Mouse (Mus musculus): ENCODE measurements around the gene Atf4. TPM values are rescaled to one million over a fixed set of nuclear protein-coding genes. Genes with fewer than 3 reads are reported as not detected.
A peak's percentile ranks its signal among the peaks of the same experiment; 100 is the strongest.

The Atf4 gene
- polyA plus RNA-seq, 1 experiment from 2014 or later: 71.5 TPM

DNA sequence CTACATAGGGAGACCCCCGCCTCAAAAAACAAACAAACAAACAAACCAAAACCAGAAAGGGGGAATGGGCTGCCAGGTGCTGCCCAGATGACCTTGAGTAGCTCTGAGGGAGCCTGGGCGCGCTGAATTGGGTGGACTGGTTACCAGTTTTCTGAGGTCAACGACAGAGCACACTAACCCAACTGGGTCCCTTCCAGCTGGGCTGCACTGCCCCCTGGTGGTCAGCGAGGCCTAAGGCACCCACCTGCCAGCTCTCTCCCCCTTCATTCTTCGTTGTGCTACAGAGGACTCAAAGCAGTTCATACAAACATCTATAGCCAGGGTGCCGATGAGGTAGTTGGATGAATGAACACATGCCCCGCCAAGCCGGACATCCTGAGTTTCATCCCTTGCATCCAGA is 29.8 kb upstream of the Atf4 start:
- Histone ChIP-seq H3K4me3 (no peak overlapping the region), H3K36me3 (no peaks in the 10 kb centered on the region), H3K9ac (no peak overlapping the region), H3K27ac (no peak overlapping the region), H3K4me2 (no peak overlapping the region), H3K9me3 (replicated peaks) (no peaks in the 10 kb centered on the region), H3K27me3 (no peaks in the 10 kb centered on the region), H3K4me1 (replicated peaks) (peaks cover 10% of the 10 kb centered on the region; the same call in 1 of the 2 replicates)
- ATAC-seq (replicated peaks; ENCODE audit: insufficient number of reproducible peaks, insufficient read depth, low FRiP score, low read depth): peak; percentile 55; the same call in 1 of the 2 replicates
- WGBS: 24% methylated on average over 9 of the region's 9 CpGs

DNA sequence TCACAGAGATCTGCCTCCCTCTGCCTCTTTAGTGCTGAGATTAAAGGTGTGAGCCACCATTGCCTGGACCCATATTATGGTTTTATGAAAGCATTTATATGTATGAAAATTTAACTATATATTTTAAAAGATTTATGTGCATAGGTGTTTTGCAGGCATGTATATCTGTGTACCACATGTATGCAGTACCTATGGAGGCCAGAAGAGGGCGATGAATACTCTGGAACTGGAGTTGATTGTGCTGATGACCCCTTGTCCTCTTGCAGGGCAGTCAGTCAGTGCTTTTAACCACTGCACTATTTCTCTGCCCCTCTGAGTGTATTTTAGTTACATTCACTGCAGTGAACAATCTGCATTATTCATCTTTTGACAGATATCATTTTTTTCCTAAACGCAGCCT is 29.2 kb upstream of the Atf4 start:
- Histone ChIP-seq H3K9ac (no peak overlapping the region), H3K27ac (no peak overlapping the region), H3K9me3 (replicated peaks) (no peaks in the 10 kb centered on the region), H3K27me3 (no peaks in the 10 kb centered on the region), H3K4me3 (no peak overlapping the region), H3K4me1 (replicated peaks) (peaks cover 10% of the 10 kb centered on the region; the same call in 1 of the 2 replicates), H3K4me2 (no peak overlapping the region), H3K36me3 (no peaks in the 10 kb centered on the region)
- no peak for ATAC-seq (replicated peaks; ENCODE audit: insufficient number of reproducible peaks, insufficient read depth, low FRiP score, low read depth)
- WGBS: 44% methylated on average over 2 of the region's 2 CpGs

DNA sequence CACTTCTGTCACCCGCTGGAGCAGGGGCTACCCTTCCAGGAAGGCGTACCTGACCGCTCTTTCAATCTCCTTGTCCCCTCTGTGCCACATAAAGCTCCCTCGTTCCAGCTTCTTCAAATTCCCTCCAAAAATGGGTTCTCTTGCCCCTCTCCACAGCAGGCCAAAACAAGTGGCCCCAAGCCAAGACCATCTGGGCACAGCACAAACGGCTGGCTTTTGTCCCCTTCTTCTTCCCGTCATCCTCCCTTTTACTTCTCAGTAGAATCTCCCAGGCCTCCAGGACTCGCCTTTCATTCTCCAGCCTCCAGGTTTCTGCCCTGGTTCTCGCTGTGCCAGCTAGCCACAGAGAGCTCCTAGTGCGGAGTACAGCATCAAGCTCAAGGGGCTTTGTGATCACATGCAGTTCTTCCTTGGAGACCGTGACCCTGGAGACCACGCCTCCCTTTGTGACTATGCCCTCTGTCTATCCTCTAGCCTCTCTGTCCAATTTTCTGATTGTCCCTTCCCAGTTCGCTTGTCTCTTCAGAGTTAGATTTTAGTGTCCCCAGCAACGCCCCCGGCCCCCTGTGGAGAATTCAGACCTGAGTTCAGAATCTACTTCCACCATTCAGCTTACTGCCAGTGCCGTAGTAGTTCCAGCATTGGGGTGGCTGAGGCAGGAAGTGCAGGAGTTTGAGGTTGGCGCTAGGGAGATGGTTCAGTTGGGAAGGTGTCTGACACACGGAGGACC is 26.7 kb upstream of the Atf4 start:
- no peak overlapping the region for H3K4me2 ChIP-seq
- no peaks in the 10 kb centered on the region for H3K9me3 ChIP-seq (replicated peaks)
- no peaks in the 10 kb centered on the region for H3K27me3 ChIP-seq
- WGBS: 74% methylated on average over 17 of the region's 17 CpGs
- H3K4me1 ChIP-seq (replicated peaks): peaks cover 9% of the 10 kb centered on the region
- no peak overlapping the region for H3K9ac ChIP-seq
- H3K36me3 ChIP-seq: no peaks in the 10 kb centered on the region
- no peak overlapping the region for H3K4me3 ChIP-seq
- H3K27ac ChIP-seq: no peak overlapping the region
- no peak for ATAC-seq (replicated peaks; ENCODE audit: insufficient number of reproducible peaks, insufficient read depth, low FRiP score, low read depth)

DNA sequence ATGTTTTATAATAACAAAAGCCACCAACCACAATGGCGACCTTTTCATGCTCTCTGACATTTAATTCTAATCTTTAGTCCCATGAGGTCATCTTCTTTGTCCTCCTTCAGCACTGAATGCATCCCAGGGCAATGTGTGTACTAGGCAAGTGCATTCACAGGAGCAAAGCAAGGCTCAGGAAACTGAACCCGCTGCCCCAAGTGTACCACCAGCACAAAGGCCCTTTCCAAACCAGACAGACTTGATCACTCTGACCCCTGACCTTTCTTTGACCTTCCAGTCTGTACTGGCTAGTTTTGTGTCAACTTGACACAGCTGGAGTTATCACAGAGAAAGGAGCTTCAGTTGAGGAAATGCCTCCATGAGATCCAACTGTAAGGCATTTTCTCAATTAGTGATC is 22.7 kb upstream of the Atf4 start:
- ATAC-seq (replicated peaks; ENCODE audit: insufficient number of reproducible peaks, insufficient read depth, low FRiP score, low read depth): no peak
- Histone ChIP-seq H3K9me3 (replicated peaks) (no peaks in the 10 kb centered on the region), H3K27me3 (no peaks in the 10 kb centered on the region), H3K9ac (no peak overlapping the region), H3K4me1 (replicated peaks) (peaks cover 19% of the 10 kb centered on the region), H3K36me3 (peaks cover 18% of the 10 kb centered on the region), H3K4me2 (no peak overlapping the region), H3K27ac (no peak overlapping the region), H3K4me3 (no peak overlapping the region)
- WGBS: 75% methylated on average over 2 of the region's 2 CpGs

DNA sequence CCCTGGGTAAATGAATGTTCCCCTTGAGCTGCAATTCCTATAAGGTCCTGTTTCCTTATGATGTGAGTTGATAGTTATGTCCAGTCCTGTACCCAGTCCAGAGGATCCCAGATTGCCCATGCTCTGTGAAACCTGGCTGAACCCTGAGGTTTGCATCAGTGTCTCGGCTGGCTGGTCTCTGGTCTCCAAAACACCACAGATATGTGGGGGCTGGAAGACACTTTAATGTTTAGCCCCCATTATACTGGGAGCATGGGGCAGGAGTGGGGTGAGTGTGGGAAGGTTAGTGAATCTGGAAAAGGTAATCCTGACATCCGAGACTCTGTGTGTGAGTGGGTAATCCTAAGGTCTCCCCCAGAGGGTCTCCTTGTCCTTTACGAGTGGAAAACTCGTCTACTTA is 21.9 kb upstream of the Atf4 start:
- Histone ChIP-seq H3K27ac (peak overlapping the region; percentile 69), H3K9ac (0 out of 2 replicates have a peak overlapping the region, but pooled peaks have one; percentile 50), H3K27me3 (no peaks in the 10 kb centered on the region), H3K4me3 (no peak overlapping the region), H3K36me3 (peaks cover 24% of the 10 kb centered on the region), H3K4me2 (peak overlapping the region; percentile 81), H3K4me1 (replicated peaks) (peaks cover 19% of the 10 kb centered on the region), H3K9me3 (replicated peaks) (no peaks in the 10 kb centered on the region)
- no peak for ATAC-seq (replicated peaks; ENCODE audit: insufficient number of reproducible peaks, insufficient read depth, low FRiP score, low read depth)
- 59% methylated on average over 4 of the region's 4 CpGs for WGBS

DNA sequence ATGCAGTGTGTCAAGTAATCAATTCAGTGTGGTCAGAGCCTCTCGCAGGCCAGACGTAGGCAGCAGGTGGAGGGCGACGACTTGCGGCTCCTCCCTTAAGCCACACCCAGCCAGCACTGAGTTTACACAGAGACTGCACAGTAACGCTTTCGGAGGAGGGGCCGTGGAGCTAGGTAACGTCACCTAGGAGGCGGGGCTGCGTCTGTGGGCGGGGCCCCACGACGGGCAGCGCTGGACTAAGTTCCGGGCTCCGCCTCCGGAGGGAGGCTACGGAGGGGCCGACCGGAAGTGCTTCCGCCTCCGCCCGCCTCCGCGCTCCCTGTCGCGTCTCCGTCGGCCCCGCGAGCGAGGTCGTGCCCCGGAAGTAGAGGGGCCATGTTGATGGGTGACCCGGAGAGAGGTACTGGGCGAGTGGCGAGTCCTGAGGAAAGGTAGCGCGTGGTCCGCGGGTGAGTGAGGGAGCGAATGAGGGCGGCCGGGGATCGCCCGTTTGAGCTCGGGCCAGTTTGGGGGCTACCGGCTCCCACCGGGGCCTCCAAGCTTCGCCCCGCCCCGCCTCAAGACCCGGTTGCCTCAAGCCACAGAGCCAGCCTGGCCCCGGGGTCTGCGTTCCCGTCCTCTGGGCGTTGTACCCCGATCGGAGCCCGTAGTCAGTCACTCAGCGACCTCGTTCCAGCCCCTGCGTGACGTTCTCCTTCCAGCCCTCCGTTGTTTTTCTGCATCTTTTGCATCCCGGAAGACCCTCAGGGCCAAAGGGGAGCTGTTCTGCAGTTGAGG is 21.1 kb upstream of the Atf4 start, which contains the start of gene Mief1:
Gene Mief1 (plus strand): TSS at position 286 of the 777 bp plus-strand sequence.
- H3K4me2 ChIP-seq: peak within 1 kb of the TSS; percentile 81
- H3K27ac ChIP-seq: peak within 1 kb of the TSS; percentile 83
- peak within 1 kb of the TSS; percentile 88 for H3K9ac ChIP-seq
- H3K9me3 ChIP-seq (replicated peaks): no peaks in the 10 kb centered on the region
- H3K4me1 ChIP-seq (replicated peaks): peaks cover 19% of the 10 kb centered on the region
- under 1% methylated on average over 67 of the region's 67 CpGs for WGBS
- no peaks in the 10 kb centered on the region for H3K27me3 ChIP-seq
- H3K36me3 ChIP-seq: peaks cover 32% of the 10 kb centered on the region
- ATAC-seq (replicated peaks; ENCODE audit: insufficient number of reproducible peaks, insufficient read depth, low FRiP score, low read depth): peak; percentile 98
- H3K4me3 ChIP-seq: peak within 1 kb of the TSS; percentile 82

DNA sequence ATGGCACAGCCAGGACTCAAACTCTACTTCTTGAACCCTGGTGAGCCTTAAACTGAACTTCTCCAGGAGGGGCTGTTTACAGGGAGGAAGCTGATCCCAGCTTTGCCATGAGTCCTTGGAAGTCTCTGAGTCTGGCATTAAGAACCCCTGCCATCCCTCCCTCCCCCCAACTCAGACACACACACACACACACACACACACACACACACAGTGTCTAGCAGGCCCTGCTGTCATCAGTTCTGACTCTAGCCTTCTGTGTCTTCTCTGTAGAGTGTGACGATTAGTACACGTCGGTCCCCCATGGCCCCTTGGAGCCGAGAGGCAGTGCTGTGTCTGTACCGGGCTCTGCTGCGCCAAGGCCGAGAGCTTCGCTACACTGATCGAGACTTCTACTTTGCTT is 19.4 kb upstream of the Atf4 start, which contains the start of gene AC140267.1:
Gene AC140267.1 (plus strand): TSS at position 301 of the 400 bp plus-strand sequence.
- peak within 1 kb of the TSS; percentile 82 for H3K4me3 ChIP-seq
- WGBS: 80% methylated on average over 9 of the region's 9 CpGs
- peak within 1 kb of the TSS; percentile 83; the same call in 1 of the 2 replicates for H3K27ac ChIP-seq
- no peak for ATAC-seq (replicated peaks; ENCODE audit: insufficient number of reproducible peaks, insufficient read depth, low FRiP score, low read depth)
- no peaks in the 10 kb centered on the region for H3K9me3 ChIP-seq (replicated peaks)
- H3K9ac ChIP-seq: peak within 1 kb of the TSS; percentile 88
- no peaks in the 10 kb centered on the region for H3K27me3 ChIP-seq
- peaks cover 19% of the 10 kb centered on the region for H3K4me1 ChIP-seq (replicated peaks)
- peak within 1 kb of the TSS; percentile 81 for H3K4me2 ChIP-seq
- H3K36me3 ChIP-seq: peaks cover 39% of the 10 kb centered on the region

DNA sequence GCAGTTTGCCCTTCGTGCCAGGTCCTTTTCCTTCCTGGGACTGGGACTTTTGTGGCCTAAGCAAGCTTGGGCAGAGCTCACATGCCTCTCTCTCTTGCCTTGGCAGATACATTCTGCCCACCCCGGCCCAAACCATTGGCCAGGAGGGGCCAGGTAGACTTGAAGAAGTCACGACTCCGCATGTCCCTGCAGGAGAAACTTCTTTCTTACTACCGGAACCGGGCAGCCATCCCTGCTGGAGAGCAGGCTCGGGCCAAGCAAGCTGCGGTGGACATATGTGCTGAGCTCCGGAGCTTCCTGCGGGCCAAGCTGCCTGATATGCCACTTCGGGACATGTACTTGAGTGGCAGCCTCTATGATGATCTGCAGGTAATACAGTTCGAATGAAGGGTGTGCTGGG is 6.8 kb upstream of the Atf4 start:
- Histone ChIP-seq H3K9me3 (replicated peaks) (no peaks in the 10 kb centered on the region), H3K27ac (no peak overlapping the region), H3K4me3 (no peak overlapping the region), H3K9ac (no peak overlapping the region), H3K4me1 (replicated peaks) (peaks cover 28% of the 10 kb centered on the region), H3K36me3 (peaks cover 61% of the 10 kb centered on the region), H3K4me2 (no peak overlapping the region), H3K27me3 (no peaks in the 10 kb centered on the region)
- 93% methylated on average over 12 of the region's 12 CpGs for WGBS
- ATAC-seq (replicated peaks; ENCODE audit: insufficient number of reproducible peaks, insufficient read depth, low FRiP score, low read depth): no peak

DNA sequence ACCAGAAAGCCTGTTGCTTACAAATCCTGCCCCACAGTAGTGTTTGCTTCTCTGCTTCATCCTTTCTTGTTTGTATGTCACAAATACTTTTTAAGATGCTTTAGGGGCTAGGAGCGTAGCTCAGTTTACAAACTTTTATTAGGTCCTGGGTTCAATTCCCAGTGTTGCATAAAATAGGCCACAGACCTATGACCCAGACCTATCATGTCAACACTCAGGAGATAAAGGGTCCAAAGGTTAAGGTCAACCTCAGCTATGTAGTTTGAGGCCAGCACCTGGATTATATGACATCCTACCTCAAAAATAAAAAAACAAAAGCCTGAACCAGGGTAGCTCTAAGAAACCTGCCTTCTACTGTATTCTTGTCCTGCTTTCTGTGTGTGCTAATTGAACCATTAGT is 6.4 kb upstream of the Atf4 start:
- Histone ChIP-seq H3K27ac (no peak overlapping the region), H3K4me2 (no peak overlapping the region), H3K9me3 (replicated peaks) (no peaks in the 10 kb centered on the region), H3K27me3 (no peaks in the 10 kb centered on the region), H3K4me3 (no peak overlapping the region), H3K9ac (no peak overlapping the region), H3K4me1 (replicated peaks) (peaks cover 32% of the 10 kb centered on the region), H3K36me3 (peaks cover 58% of the 10 kb centered on the region)
- 94% methylated on average over 1 of the region's 1 CpGs for WGBS
- ATAC-seq (replicated peaks; ENCODE audit: insufficient number of reproducible peaks, insufficient read depth, low FRiP score, low read depth): no peak

DNA sequence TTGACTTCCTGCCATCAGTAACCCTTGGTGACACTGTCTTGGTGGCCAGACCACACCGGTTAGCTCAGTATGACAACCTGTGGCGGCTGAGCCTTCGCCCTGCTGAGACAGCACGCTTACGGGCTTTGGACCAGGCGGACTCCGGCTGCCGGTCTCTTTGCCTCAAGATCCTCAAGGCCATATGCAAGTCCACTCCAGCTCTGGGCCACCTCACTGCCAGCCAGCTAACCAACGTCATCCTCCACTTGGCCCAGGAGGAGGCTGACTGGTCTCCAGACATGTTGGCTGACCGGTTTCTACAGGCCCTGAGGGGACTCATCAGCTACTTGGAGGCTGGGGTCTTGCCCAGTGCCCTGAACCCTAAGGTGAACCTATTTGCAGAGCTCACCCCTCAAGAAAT is 5.3 kb upstream of the Atf4 start:
- H3K4me2 ChIP-seq: no peak overlapping the region
- H3K27ac ChIP-seq: no peak overlapping the region; the same call in 1 of the 2 replicates
- peaks cover 42% of the 10 kb centered on the region for H3K4me1 ChIP-seq (replicated peaks)
- peaks cover 50% of the 10 kb centered on the region for H3K36me3 ChIP-seq
- H3K9me3 ChIP-seq (replicated peaks): no peaks in the 10 kb centered on the region
- no peak overlapping the region for H3K9ac ChIP-seq
- no peak overlapping the region for H3K4me3 ChIP-seq
- 90% methylated on average over 10 of the region's 10 CpGs for WGBS
- H3K27me3 ChIP-seq: no peaks in the 10 kb centered on the region
- ATAC-seq (replicated peaks; ENCODE audit: insufficient number of reproducible peaks, insufficient read depth, low FRiP score, low read depth): no peak

DNA sequence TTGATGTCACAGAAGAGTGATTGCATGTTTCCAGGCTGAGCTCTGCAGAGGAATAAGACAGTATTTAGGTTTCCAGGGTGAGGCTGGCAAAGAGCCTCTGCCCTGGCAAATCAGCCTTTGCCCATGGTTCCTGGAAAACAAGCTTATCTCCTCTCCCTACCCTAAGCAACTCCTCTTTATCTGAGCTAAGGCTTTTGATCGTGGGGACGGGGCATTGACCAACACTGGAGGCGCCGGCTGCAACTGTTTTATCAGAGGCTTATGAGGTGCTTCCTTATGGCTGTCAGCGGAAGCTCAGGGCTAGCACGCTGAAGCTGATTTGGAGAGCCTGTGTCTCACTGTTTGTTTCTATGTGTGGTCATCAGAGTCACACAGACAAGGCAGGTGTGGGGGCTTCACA is 4.4 kb upstream of the Atf4 start:
- Histone ChIP-seq H3K4me2 (0 out of 2 replicates have a peak overlapping the region, but pooled peaks have one; percentile 2), H3K9ac (0 out of 2 replicates have a peak overlapping the region, but pooled peaks have one; percentile 29), H3K9me3 (replicated peaks) (no peaks in the 10 kb centered on the region), H3K36me3 (peaks cover 43% of the 10 kb centered on the region), H3K4me3 (no peak overlapping the region), H3K27ac (peak overlapping the region; percentile 69), H3K27me3 (no peaks in the 10 kb centered on the region), H3K4me1 (replicated peaks) (peaks cover 42% of the 10 kb centered on the region)
- no peak for ATAC-seq (replicated peaks; ENCODE audit: insufficient number of reproducible peaks, insufficient read depth, low FRiP score, low read depth)
- WGBS: 24% methylated on average over 6 of the region's 6 CpGs

All from heart, embryonic 15.5 days (tissue).